Mouse (Mus musculus) lung, postnatal 0 days (tissue): ENCODE data around the gene Agtpbp1.

Experiments used
- CTCF ChIP-seq: IDR thresholded peaks from 2 replicates; pipeline ENCODE4 v1.5.1; 2016; ENCODE audit warnings: antibody characterized with exemption, mild to moderate bottlenecking
- EP300 ChIP-seq: IDR thresholded peaks from 2 replicates; pipeline ENCODE4 v1.6.1; 2016; ENCODE audit warnings: antibody characterized with exemption, mild to moderate bottlenecking, control low read depth

DNA sequence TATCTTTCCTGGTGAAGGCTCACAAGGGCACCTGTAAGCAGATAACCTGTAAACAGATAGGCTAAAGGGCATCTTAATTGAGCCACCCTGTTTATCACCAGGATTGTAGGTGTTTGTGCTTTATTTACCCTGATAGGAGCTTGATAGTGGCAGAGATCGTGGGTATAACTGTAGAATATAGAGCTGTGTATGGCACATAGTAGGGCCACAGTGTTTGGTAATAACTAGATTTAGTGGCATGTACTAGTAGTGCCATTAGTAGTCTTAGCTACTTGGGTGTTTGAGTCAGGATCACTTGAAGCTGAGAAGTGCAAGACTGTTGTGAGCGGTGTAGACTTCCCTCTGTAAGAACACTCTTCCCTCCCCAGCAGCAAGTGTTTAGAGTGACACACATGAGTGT is 2.2 kb upstream of the Agtpbp1 start:
- TF ChIP-seq CTCF = no peak
- no peak for TF ChIP-seq EP300
